Mouse (Mus musculus): ENCODE data around the gene Gls.

DNA sequence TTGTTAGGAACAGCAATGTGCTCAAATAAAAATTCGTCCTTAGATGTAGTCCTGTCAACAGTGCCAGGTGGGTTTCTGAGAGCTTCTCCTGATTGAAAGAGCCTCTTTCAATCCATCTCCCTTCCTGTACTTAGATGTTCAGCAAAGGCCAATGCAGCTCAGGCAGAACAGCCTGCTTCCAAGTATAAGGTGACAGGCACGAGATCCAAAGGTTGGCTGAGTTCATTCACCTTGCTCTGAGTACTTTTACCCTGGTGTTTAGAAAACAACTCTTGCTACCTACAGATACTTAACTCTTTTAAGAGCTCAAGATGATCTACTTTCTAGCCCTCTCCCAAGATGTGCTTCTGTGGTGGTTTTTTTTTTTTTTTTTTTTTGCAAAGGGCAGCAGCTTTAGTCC is 56.0 kb downstream of the Gls start:
- TF ChIP-seq CTCF (IDR thresholded peaks at IDR 0.05; ENCODE audit: low read depth) (no peak), EP300 (IDR thresholded peaks at IDR 0.05; ENCODE audit: low read depth) (no peak)
